Mouse (Mus musculus): ENCODE measurements around the gene Asgr1. TPM values are rescaled to one million over a fixed set of nuclear protein-coding genes. Genes with fewer than 3 reads are reported as not detected.

The Asgr1 gene
- polyA plus RNA-seq, 1 experiment from 2014 or later: 0.46 TPM

DNA sequence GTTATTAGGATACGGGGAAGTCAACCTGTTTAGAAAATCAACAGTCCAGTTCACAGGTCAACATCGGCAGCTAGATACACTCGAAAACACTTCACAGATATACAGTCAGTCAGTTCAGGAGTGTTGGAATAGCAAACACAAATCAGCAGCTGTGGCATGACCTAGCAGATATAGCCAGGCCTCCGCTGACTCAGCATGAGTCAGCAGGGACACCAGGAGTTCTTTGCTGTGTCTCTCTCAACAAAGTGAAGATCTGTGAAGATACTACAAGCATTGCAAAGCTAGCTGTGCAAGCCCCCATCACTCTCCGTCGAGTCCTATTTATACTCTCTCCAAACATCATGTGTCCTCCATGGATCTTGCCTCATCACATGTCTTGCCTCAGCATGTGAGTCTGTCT lies 21.7 kb downstream of the Asgr1 start:
- Histone ChIP-seq H3K27me3 (ENCODE audit: control insufficient read depth, insufficient read depth, low read length) (no peaks in the 10 kb centered on the region), H3K4me1 (ENCODE audit: control insufficient read depth, insufficient read depth, low read length) (no peaks in the 10 kb centered on the region), H3K9me3 (replicated peaks; ENCODE audit: control insufficient read depth, low read length) (no peaks in the 10 kb centered on the region), H3K36me3 (replicated peaks; ENCODE audit: control insufficient read depth, insufficient read depth, low read depth, low read length) (no peaks in the 10 kb centered on the region), H3K9ac (replicated peaks; ENCODE audit: low read length) (no peak overlapping the region), H3K27ac (replicated peaks; ENCODE audit: low read depth, low read length) (no peak overlapping the region), H3K4me3 (ENCODE audit: low read depth, low read length) (no peak overlapping the region), H3K4me2 (ENCODE audit: low read depth, low read length) (no peak overlapping the region)
- ATAC-seq (replicated peaks; ENCODE audit: insufficient number of reproducible peaks, low FRiP score, low TSS enrichment, low read depth) (no peak), DNase-seq (ENCODE audit: low spot score) (no peak)
- WGBS: 89% methylated on average over 6 of the region's 6 CpGs

DNA sequence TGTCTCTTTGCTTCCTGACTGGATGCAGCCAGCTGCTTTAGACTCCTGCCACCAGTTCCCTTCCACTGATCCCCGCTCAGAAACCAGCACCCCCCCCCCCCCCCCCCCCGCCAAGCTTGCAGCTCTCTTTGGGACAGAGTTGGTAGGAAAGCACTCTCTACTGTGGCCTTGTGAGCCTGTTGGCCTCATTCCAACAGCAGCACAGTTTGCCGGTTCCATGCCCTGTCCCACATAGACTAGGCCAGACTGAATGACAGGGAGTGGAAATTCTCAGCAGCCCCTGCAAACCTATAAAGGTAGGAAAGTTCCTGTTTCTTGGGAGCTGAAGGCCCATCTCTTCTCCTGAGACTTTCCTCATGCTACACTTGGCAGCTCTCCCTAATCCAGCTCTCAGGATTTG lies 23.6 kb downstream of the Asgr1 start:
- no peak for DNase-seq (ENCODE audit: low spot score)
- no peak overlapping the region for H3K9ac ChIP-seq (replicated peaks; ENCODE audit: low read length)
- H3K27me3 ChIP-seq (ENCODE audit: control insufficient read depth, insufficient read depth, low read length): no peaks in the 10 kb centered on the region
- no peak for ATAC-seq (replicated peaks; ENCODE audit: insufficient number of reproducible peaks, low FRiP score, low TSS enrichment, low read depth)
- H3K9me3 ChIP-seq (replicated peaks; ENCODE audit: control insufficient read depth, low read length): no peaks in the 10 kb centered on the region
- 89% methylated on average over 2 of the region's 3 CpGs for WGBS
- H3K4me1 ChIP-seq (ENCODE audit: control insufficient read depth, insufficient read depth, low read length): no peaks in the 10 kb centered on the region
- H3K4me2 ChIP-seq (ENCODE audit: low read depth, low read length): no peak overlapping the region
- no peaks in the 10 kb centered on the region for H3K36me3 ChIP-seq (replicated peaks; ENCODE audit: control insufficient read depth, insufficient read depth, low read depth, low read length)
- no peak overlapping the region for H3K4me3 ChIP-seq (ENCODE audit: low read depth, low read length)
- no peak overlapping the region for H3K27ac ChIP-seq (replicated peaks; ENCODE audit: low read depth, low read length)

- Histone ChIP-seq H3K27ac (replicated peaks; ENCODE audit: low read depth, low read length) (no peak overlapping the region), H3K9ac (replicated peaks; ENCODE audit: low read length) (no peak overlapping the region), H3K27me3 (ENCODE audit: control insufficient read depth, insufficient read depth, low read length) (no peaks in the 10 kb centered on the region), H3K4me1 (ENCODE audit: control insufficient read depth, insufficient read depth, low read length) (no peaks in the 10 kb centered on the region), H3K9me3 (replicated peaks; ENCODE audit: control insufficient read depth, low read length) (no peaks in the 10 kb centered on the region), H3K36me3 (replicated peaks; ENCODE audit: control insufficient read depth, insufficient read depth, low read depth, low read length) (no peaks in the 10 kb centered on the region), H3K4me3 (ENCODE audit: low read depth, low read length) (no peak overlapping the region), H3K4me2 (ENCODE audit: low read depth, low read length) (no peak overlapping the region)
- DNase-seq (ENCODE audit: low spot score) (no peak), ATAC-seq (replicated peaks; ENCODE audit: insufficient number of reproducible peaks, low FRiP score, low TSS enrichment, low read depth) (no peak)
- WGBS: 73% methylated on average over 6 of the region's 6 CpGs
These were observed 25.3 kb downstream of the Asgr1 start for GRCm38 (mm10) chr11:70079175-70079574.

GRCm38 (mm10) chr11:70079928-70080327 lies 26.0 kb downstream of the Asgr1 start:
- H3K27ac ChIP-seq (replicated peaks; ENCODE audit: low read depth, low read length): no peak overlapping the region
- no peaks in the 10 kb centered on the region for H3K4me1 ChIP-seq (ENCODE audit: control insufficient read depth, insufficient read depth, low read length)
- no peak for ATAC-seq (replicated peaks; ENCODE audit: insufficient number of reproducible peaks, low FRiP score, low TSS enrichment, low read depth)
- 77% methylated on average over 7 of the region's 7 CpGs for WGBS
- H3K9me3 ChIP-seq (replicated peaks; ENCODE audit: control insufficient read depth, low read length): no peaks in the 10 kb centered on the region
- no peak overlapping the region for H3K9ac ChIP-seq (replicated peaks; ENCODE audit: low read length)
- no peak overlapping the region for H3K4me3 ChIP-seq (ENCODE audit: low read depth, low read length)
- no peaks in the 10 kb centered on the region for H3K36me3 ChIP-seq (replicated peaks; ENCODE audit: control insufficient read depth, insufficient read depth, low read depth, low read length)
- no peak for DNase-seq (ENCODE audit: low spot score)
- H3K27me3 ChIP-seq (ENCODE audit: control insufficient read depth, insufficient read depth, low read length): no peaks in the 10 kb centered on the region
- H3K4me2 ChIP-seq (ENCODE audit: low read depth, low read length): no peak overlapping the region

DNA sequence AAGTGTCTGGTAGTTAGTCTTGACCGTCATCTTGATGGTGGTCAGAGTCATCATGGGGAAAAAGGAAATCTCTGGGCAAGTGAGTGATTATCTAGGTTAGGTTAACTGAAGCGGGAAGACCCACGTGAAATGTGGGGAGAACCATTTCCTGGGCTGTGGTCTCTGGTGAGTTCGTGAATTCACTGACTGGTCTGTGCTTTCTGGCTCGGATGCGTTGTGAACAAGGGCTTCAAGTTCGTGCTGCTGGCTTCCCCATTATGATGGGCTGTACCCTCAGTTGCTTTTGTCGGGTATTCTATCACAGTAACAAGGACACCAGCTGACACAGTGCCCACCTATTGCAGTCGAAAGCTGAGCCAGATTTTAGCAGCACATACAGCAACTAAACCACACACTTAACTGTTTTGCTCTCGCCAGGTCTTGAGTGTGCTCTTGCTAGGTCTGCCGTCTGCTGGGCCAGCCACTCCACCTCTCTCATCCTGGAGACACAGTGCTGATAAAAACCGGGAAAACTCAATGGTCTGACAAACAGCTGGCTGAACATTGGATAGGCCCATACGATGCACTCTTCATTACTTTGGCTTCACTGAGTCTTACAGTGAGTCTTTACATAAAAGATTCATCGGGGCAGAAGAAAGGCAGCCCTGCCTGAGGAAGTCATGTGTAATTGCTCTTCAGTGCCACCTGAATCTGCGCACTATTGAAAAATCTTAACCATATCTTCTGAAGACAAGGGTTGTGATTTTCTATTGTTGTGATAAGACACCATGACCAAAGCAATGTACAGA lies 27.1 kb downstream of the Asgr1 start:
- H3K4me3 ChIP-seq (ENCODE audit: low read depth, low read length): no peak overlapping the region
- H3K4me2 ChIP-seq (ENCODE audit: low read depth, low read length): no peak overlapping the region
- H3K9me3 ChIP-seq (replicated peaks; ENCODE audit: control insufficient read depth, low read length): no peaks in the 10 kb centered on the region
- WGBS: 86% methylated on average over 15 of the region's 15 CpGs
- no peaks in the 10 kb centered on the region for H3K27me3 ChIP-seq (ENCODE audit: control insufficient read depth, insufficient read depth, low read length)
- no peaks in the 10 kb centered on the region for H3K4me1 ChIP-seq (ENCODE audit: control insufficient read depth, insufficient read depth, low read length)
- no peak overlapping the region for H3K27ac ChIP-seq (replicated peaks; ENCODE audit: low read depth, low read length)
- ATAC-seq (replicated peaks; ENCODE audit: insufficient number of reproducible peaks, low FRiP score, low TSS enrichment, low read depth): no peak
- no peaks in the 10 kb centered on the region for H3K36me3 ChIP-seq (replicated peaks; ENCODE audit: control insufficient read depth, insufficient read depth, low read depth, low read length)
- no peak for DNase-seq (ENCODE audit: low spot score)
- no peak overlapping the region for H3K9ac ChIP-seq (replicated peaks; ENCODE audit: low read length)

DNA sequence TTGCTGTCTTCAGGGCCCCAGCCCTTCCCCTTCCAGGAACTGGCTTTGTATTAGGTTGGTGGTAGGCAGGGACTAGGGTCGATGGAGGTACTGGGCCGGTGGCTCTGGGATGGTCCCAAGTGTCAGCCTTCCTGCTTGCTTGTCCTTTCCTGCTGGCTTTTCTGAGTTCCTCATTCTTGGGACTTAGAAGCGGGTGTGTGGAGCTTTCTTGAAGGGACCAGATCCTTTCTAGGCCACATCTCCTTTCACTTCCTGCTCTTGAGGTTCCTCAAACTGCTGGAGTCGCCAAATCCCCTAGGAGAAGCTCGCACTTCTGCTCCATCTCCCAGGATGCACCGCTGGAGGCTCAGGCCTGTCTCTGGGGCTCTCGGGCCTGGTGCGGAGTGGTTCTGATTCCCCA lies 30.7 kb downstream of the Asgr1 start:
- Histone ChIP-seq H3K4me3 (ENCODE audit: low read depth, low read length) (no peak overlapping the region), H3K9ac (replicated peaks; ENCODE audit: low read length) (no peak overlapping the region), H3K27ac (replicated peaks; ENCODE audit: low read depth, low read length) (no peak overlapping the region), H3K9me3 (replicated peaks; ENCODE audit: control insufficient read depth, low read length) (no peaks in the 10 kb centered on the region), H3K36me3 (replicated peaks; ENCODE audit: control insufficient read depth, insufficient read depth, low read depth, low read length) (no peaks in the 10 kb centered on the region), H3K4me2 (ENCODE audit: low read depth, low read length) (no peak overlapping the region), H3K4me1 (ENCODE audit: control insufficient read depth, insufficient read depth, low read length) (no peaks in the 10 kb centered on the region), H3K27me3 (ENCODE audit: control insufficient read depth, insufficient read depth, low read length) (no peaks in the 10 kb centered on the region)
- WGBS: 80% methylated on average over 8 of the region's 8 CpGs
- no peak for ATAC-seq (replicated peaks; ENCODE audit: insufficient number of reproducible peaks, low FRiP score, low TSS enrichment, low read depth)
- no peak for DNase-seq (ENCODE audit: low spot score)

DNA sequence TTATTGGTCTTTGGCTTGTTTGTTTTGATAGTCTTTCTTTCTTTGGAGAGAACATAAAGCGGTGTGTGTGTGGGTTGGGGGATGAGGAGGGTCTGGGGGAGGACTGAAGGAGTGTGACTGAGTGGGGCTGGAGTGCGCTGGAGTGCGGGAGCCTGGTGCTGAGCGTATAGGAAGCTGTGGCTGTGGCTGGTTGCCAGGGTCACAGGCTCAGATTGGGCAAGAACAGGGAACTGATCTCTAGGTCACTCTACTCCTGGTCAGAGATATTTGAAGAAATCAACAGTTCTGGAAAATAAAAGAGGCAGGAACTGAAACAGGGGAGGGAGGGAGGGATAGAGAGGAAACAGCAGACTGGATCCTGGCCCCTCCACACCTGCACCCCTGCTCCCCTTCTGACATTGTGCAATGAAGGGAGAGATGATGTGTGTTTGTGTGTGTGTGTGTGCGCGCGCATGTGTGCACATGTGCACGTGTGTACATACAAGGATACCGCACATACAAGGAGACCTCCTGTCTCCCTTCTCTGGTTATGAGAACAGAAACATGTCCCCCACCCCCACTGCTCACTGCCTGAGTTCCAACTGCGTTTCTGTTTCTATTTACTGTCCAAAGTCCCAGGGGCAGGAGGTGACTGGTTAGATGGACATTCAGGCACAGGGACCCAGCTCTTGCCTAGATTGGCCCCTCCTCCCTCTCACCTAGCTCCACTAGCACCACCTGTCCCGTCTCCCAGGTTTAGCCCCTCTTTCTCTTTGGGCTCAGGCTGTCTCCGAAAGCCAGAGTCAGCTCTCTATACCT lies 38.3 kb downstream of the Asgr1 start, which contains the start of gene Asgr2:
Gene Asgr2 (plus strand): TSS at position 659 of the 798 bp plus-strand sequence.
- no peaks in the 10 kb centered on the region for H3K27me3 ChIP-seq (ENCODE audit: control insufficient read depth, insufficient read depth, low read length)
- H3K27ac ChIP-seq (replicated peaks; ENCODE audit: low read depth, low read length): no peak within 1 kb of the TSS
- no peaks in the 10 kb centered on the region for H3K36me3 ChIP-seq (replicated peaks; ENCODE audit: control insufficient read depth, insufficient read depth, low read depth, low read length)
- WGBS: 78% methylated on average over 12 of the region's 12 CpGs
- no peak for ATAC-seq (replicated peaks; ENCODE audit: insufficient number of reproducible peaks, low FRiP score, low TSS enrichment, low read depth)
- no peak within 1 kb of the TSS for H3K4me3 ChIP-seq (ENCODE audit: low read depth, low read length)
- no peak within 1 kb of the TSS for H3K9ac ChIP-seq (replicated peaks; ENCODE audit: low read length)
- H3K4me2 ChIP-seq (ENCODE audit: low read depth, low read length): no peak within 1 kb of the TSS
- H3K4me1 ChIP-seq (ENCODE audit: control insufficient read depth, insufficient read depth, low read length): no peaks in the 10 kb centered on the region
- no peaks in the 10 kb centered on the region for H3K9me3 ChIP-seq (replicated peaks; ENCODE audit: control insufficient read depth, low read length)
- DNase-seq (ENCODE audit: low spot score): no peak

- H3K27ac ChIP-seq (replicated peaks; ENCODE audit: low read depth, low read length): no peak overlapping the region
- H3K4me1 ChIP-seq (ENCODE audit: control insufficient read depth, insufficient read depth, low read length): no peaks in the 10 kb centered on the region
- no peak overlapping the region for H3K4me3 ChIP-seq (ENCODE audit: low read depth, low read length)
- no peak for ATAC-seq (replicated peaks; ENCODE audit: insufficient number of reproducible peaks, low FRiP score, low TSS enrichment, low read depth)
- no peak overlapping the region for H3K9ac ChIP-seq (replicated peaks; ENCODE audit: low read length)
- 76% methylated on average over 11 of the region's 11 CpGs for WGBS
- H3K9me3 ChIP-seq (replicated peaks; ENCODE audit: control insufficient read depth, low read length): no peaks in the 10 kb centered on the region
- H3K4me2 ChIP-seq (ENCODE audit: low read depth, low read length): no peak overlapping the region
- no peaks in the 10 kb centered on the region for H3K36me3 ChIP-seq (replicated peaks; ENCODE audit: control insufficient read depth, insufficient read depth, low read depth, low read length)
- H3K27me3 ChIP-seq (ENCODE audit: control insufficient read depth, insufficient read depth, low read length): no peaks in the 10 kb centered on the region
- DNase-seq (ENCODE audit: low spot score): no peak
These were observed 43.5 kb downstream of the Asgr1 start for GRCm38 (mm10) chr11:70097396-70097795.
